Comparison of ENCODE assay signal across 22 mouse cellular contexts in genomic region chr4:136557638-136558037, GRCm38 (mm10). TPM values are rescaled to one million over a fixed set of nuclear protein-coding genes. Genes with fewer than 3 reads are reported as not detected.
"Had no signal": no experiment of that assay in that cellular context is flagged by ENCODE, and none has a peak within 500 bp of the region (broad histone marks: within the 10 kb centered on the region; RNA-seq: fewer than 3 reads in every experiment).

No protein-coding gene starts in this region.

- DNase-seq: lung, adult 18-20 months; lung, embryonic 14.5 days; lung, postnatal 10 days; lung, postnatal 4 days; midbrain, embryonic 14.5 days; retina, postnatal 1 day; right cerebral cortex, adult 18-20 months; right cerebral cortex, postnatal 25 days; right cerebral cortex, postnatal 4 days; thymus, adult 2 months; thymus, postnatal 25 days had no signal

- H3K4me3 ChIP-seq: midbrain, embryonic 10.5 days; midbrain, embryonic 12.5 days; myocyte; neural tube, embryonic 13.5 days; neural tube, embryonic 15.5 days; stomach, embryonic 15.5 days had no signal

- H3K9ac ChIP-seq: lung, embryonic 14.5 days; midbrain, embryonic 12.5 days; neural tube, embryonic 13.5 days; neural tube, embryonic 15.5 days; stomach, embryonic 15.5 days had no signal

- ATAC-seq: midbrain, embryonic 16.5 days had no signal

- H3K4me2 ChIP-seq: lung, embryonic 14.5 days; midbrain, embryonic 12.5 days; neural tube, embryonic 13.5 days; neural tube, embryonic 15.5 days; stomach, embryonic 15.5 days had no signal

- H3K9me3 ChIP-seq: midbrain, embryonic 10.5 days; midbrain, embryonic 12.5 days; neural tube, embryonic 13.5 days; neural tube, embryonic 15.5 days; stomach, embryonic 15.5 days had no signal

- H3K27ac ChIP-seq: midbrain, embryonic 10.5 days; midbrain, embryonic 12.5 days; neural tube, embryonic 13.5 days; neural tube, embryonic 15.5 days; stomach, embryonic 15.5 days; stomach, postnatal 0 days had no signal

- H3K4me1 ChIP-seq: midbrain, embryonic 10.5 days; midbrain, embryonic 12.5 days; stomach, embryonic 15.5 days had no signal

- H3K27me3 ChIP-seq: midbrain, embryonic 12.5 days; neural tube, embryonic 13.5 days; neural tube, embryonic 15.5 days; stomach, embryonic 15.5 days had no signal

RNA-seq across cellular contexts. Expression of gene Tex46, which starts 52.6 kb away (rescaled TPM):
- polyA plus RNA-seq: lung, embryonic 14.5 days; lung, embryonic 16.5 days; midbrain, embryonic 10.5 days; midbrain, embryonic 12.5 days; midbrain, embryonic 14.5 days; midbrain, embryonic 16.5 days; myocyte; neural tube, embryonic 11.5 days; neural tube, embryonic 13.5 days; neural tube, embryonic 15.5 days; spleen, adult 2 months; stomach, embryonic 15.5 days; stomach, postnatal 0 days; thymus, adult 2 months had no signal
